Mouse (Mus musculus) thymus, postnatal 4 days (tissue): ENCODE data around the gene Slc2a6.

Experiments used
- DNase-seq: peaks from one replicate; pipeline ENCODE4 v3.0.0; 2021

Slc2a6 gene

GRCm38 (mm10) chr2:27032361-27032760, 4.6 kb upstream of the Slc2a6 start:
- DNase-seq = no peak

- no peak for DNase-seq
Observed at GRCm38 (mm10) chr2:27028437-27029015, 728 bp upstream of the Slc2a6 start.

GRCm38 (mm10) chr2:27026857-27027617, 761 bp downstream of the Slc2a6 start:
- DNase-seq = no peak

GRCm38 (mm10) chr2:27026332-27026731, 1.5 kb downstream of the Slc2a6 start:
- no peak for DNase-seq

- DNase-seq = no peak
Observed at GRCm38 (mm10) chr2:27025545-27025944, 2.3 kb downstream of the Slc2a6 start.

GRCm38 (mm10) chr2:27024136-27024535, 3.7 kb downstream of the Slc2a6 start:
- no peak for DNase-seq

- DNase-seq = no peak
Observed at GRCm38 (mm10) chr2:27022612-27023011, 5.2 kb downstream of the Slc2a6 start.

GRCm38 (mm10) chr2:27021103-27021502, 6.7 kb downstream of the Slc2a6 start:
- no peak for DNase-seq

- DNase-seq = no peak
Observed at GRCm38 (mm10) chr2:27019530-27019929, 8.3 kb downstream of the Slc2a6 start.

GRCm38 (mm10) chr2:27017802-27018201, 10.0 kb downstream of the Slc2a6 start:
- peak; percentile 88 for DNase-seq

GRCm38 (mm10) chr2:27009714-27010244, 18.0 kb downstream of the Slc2a6 start, which contains the start of gene Cacfd1:
Cacfd1 (plus strand) TSS chr2:27009926.
- peak; percentile 93 for DNase-seq

GRCm38 (mm10) chr2:27007701-27008100, 20.1 kb downstream of the Slc2a6 start:
- no peak for DNase-seq

GRCm38 (mm10) chr2:27006255-27006654, 21.5 kb downstream of the Slc2a6 start:
- DNase-seq = no peak

GRCm38 (mm10) chr2:26997993-26998392, 29.8 kb downstream of the Slc2a6 start:
- DNase-seq = no peak

GRCm38 (mm10) chr2:26997498-26997897, 30.3 kb downstream of the Slc2a6 start:
- peak; percentile 47 for DNase-seq

GRCm38 (mm10) chr2:26993936-26994335, 33.9 kb downstream of the Slc2a6 start:
- no peak for DNase-seq

- DNase-seq = no peak
Observed at GRCm38 (mm10) chr2:26984640-26985039, 43.2 kb downstream of the Slc2a6 start.

GRCm38 (mm10) chr2:26984179-26984578, 43.6 kb downstream of the Slc2a6 start:
- no peak for DNase-seq

- DNase-seq = peak; percentile 54
Observed at GRCm38 (mm10) chr2:26980361-26980760, 47.4 kb downstream of the Slc2a6 start.

GRCm38 (mm10) chr2:26973960-26974359, 53.8 kb downstream of the Slc2a6 start:
- DNase-seq = no peak

- peak; percentile 36 for DNase-seq
Observed at GRCm38 (mm10) chr2:26973116-26973515, 54.7 kb downstream of the Slc2a6 start, which contains the start of gene Adamts13. Adamts13 (plus strand) TSS chr2:26973416.
